Mouse (Mus musculus): ENCODE measurements at regions not wholly inside any gene's neighbourhood (a gene's known extent, or its start where the extent isn't known, plus 50 kb on each side); places are given as distances from the start of the nearest gene placed in this dataset.

DNA sequence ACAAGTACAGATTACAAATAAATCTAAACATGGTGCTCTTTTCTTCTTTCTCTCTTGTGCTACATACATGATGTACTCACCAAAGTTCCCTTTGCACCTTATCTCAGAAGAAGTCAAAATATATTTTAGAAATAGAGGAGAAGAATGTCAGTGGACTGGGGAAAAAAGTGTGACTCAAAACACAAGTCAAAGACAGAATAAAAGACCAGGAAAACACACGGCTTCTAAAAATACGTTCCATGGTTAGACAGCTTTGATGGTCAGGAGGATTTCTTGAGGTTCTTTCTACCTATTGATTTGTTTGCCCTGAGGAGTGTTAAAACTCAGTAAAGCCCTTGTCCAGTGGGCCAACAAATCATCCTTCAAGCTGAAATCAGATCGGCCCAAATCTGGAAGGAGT lies 260.5 kb upstream of the Ptger4 start:
- Histone ChIP-seq H3K4me1 (ENCODE audit: control insufficient read depth) (no peaks in the 10 kb centered on the region), H3K27me3 (ENCODE audit: control insufficient read depth) (no peaks in the 10 kb centered on the region), H3K9me3 (ENCODE audit: control insufficient read depth, low read length) (no peaks in the 10 kb centered on the region), H3K36me3 (ENCODE audit: control insufficient read depth) (no peaks in the 10 kb centered on the region), H3K4me3 (replicated peaks) (no peak overlapping the region)
- TF ChIP-seq GATA1 (IDR thresholded peaks at IDR 0.05; ENCODE audit: low read length) (no peak), TAL1 (IDR thresholded peaks at IDR 0.05; ENCODE audit: low read length) (no peak)

DNA sequence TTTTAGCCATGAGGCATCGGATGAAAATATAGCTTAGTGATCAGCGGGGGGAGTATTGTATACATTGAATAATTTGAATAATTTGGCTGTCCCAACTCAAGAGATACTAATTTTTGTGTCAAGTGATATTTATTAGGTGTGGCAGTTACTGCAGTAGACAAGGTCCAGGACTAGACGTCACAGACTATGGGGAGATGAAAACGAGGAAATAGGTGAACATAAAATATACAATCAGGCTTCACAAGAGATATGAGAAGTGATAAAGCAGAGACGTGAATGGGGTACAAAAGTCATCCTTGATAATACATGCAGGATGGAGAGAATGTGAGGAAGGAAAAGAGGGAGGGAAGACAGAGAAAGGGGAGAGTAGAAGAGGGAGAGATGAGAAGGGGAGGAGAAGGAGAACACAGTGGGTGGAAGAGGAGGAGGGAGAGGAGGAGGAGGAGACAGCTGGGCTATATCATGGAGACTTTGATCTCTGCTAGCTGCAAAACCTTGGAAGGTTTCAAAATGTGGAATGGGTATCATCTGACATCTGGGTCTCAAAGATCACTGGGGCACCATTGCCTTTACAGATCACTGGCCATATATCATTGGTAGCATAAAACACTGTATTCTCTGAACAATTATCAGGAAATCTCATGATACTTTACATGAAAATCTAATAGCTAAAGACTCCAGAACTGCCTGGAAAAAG lies 263.0 kb upstream of the Ptger4 start:
- Histone ChIP-seq H3K4me1 (ENCODE audit: control insufficient read depth) (no peaks in the 10 kb centered on the region), H3K4me3 (replicated peaks) (no peak overlapping the region), H3K9me3 (ENCODE audit: control insufficient read depth, low read length) (no peaks in the 10 kb centered on the region), H3K36me3 (ENCODE audit: control insufficient read depth) (no peaks in the 10 kb centered on the region), H3K27me3 (ENCODE audit: control insufficient read depth) (no peaks in the 10 kb centered on the region)
- TF ChIP-seq TAL1 (IDR thresholded peaks at IDR 0.05; ENCODE audit: low read length): no peak
- TF ChIP-seq GATA1 (IDR thresholded peaks at IDR 0.05; ENCODE audit: low read length): no peak

DNA sequence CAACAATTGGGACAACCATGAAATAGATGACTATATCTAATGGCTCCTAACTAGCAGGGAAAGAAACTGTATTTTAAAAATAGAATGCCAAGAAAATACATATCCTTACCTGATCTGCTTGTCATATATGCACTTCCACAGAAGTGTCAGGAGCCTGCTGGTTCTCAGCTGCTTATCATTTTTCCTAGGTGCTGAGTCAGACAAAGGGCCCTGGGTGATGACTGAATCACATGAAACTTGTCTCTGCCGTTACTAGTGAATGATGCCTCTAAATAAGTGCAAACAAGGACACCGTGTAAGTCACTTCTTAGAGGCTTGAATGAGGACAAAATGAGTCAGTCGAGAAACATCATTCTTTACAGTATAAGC lies 263.5 kb upstream of the Ptger4 start:
- Histone ChIP-seq H3K36me3 (ENCODE audit: control insufficient read depth) (no peaks in the 10 kb centered on the region), H3K4me3 (replicated peaks) (no peak overlapping the region), H3K4me1 (ENCODE audit: control insufficient read depth) (no peaks in the 10 kb centered on the region), H3K27me3 (ENCODE audit: control insufficient read depth) (no peaks in the 10 kb centered on the region), H3K9me3 (ENCODE audit: control insufficient read depth, low read length) (no peaks in the 10 kb centered on the region)
- no peak for TF ChIP-seq TAL1 (IDR thresholded peaks at IDR 0.05; ENCODE audit: low read length)
- TF ChIP-seq GATA1 (IDR thresholded peaks at IDR 0.05; ENCODE audit: low read length): no peak

DNA sequence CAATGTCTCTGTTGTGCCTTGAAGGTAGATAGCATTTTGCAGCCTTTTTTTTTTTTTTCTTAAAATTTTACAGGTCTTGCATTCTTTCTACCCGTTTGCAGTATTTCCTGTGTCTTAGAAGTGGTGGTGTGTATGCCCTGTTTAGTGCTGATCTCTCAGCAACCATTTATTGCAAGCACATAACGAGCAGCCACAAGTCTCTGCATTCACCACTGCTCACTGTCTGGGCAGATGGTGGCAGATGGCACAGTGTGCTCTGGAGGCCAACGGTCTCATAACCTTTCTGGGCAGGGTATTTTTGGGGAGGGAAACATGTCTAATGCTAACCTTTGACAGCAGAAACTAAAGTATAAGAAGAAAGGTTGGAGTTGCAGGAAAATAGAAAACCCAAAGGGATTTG lies 266.1 kb upstream of the Ptger4 start:
- TF ChIP-seq TAL1 (IDR thresholded peaks at IDR 0.05; ENCODE audit: low read length) (no peak), GATA1 (IDR thresholded peaks at IDR 0.05; ENCODE audit: low read length) (no peak)
- no peaks in the 10 kb centered on the region for H3K27me3 ChIP-seq (ENCODE audit: control insufficient read depth)
- no peaks in the 10 kb centered on the region for H3K36me3 ChIP-seq (ENCODE audit: control insufficient read depth)
- H3K4me1 ChIP-seq (ENCODE audit: control insufficient read depth): no peaks in the 10 kb centered on the region
- H3K9me3 ChIP-seq (ENCODE audit: control insufficient read depth, low read length): no peaks in the 10 kb centered on the region
- H3K4me3 ChIP-seq (replicated peaks): no peak overlapping the region

- H3K27me3 ChIP-seq (ENCODE audit: control insufficient read depth): no peaks in the 10 kb centered on the region
- H3K4me3 ChIP-seq (replicated peaks): no peak overlapping the region
- no peaks in the 10 kb centered on the region for H3K36me3 ChIP-seq (ENCODE audit: control insufficient read depth)
- H3K9me3 ChIP-seq (ENCODE audit: control insufficient read depth, low read length): no peaks in the 10 kb centered on the region
- H3K4me1 ChIP-seq (ENCODE audit: control insufficient read depth): no peaks in the 10 kb centered on the region
- no peak for TF ChIP-seq TAL1 (IDR thresholded peaks at IDR 0.05; ENCODE audit: low read length)
- no peak for TF ChIP-seq GATA1 (IDR thresholded peaks at IDR 0.05; ENCODE audit: low read length)
These were observed 267.1 kb upstream of the Ptger4 start for GRCm38 (mm10) chr15:5511046-5511445.

DNA sequence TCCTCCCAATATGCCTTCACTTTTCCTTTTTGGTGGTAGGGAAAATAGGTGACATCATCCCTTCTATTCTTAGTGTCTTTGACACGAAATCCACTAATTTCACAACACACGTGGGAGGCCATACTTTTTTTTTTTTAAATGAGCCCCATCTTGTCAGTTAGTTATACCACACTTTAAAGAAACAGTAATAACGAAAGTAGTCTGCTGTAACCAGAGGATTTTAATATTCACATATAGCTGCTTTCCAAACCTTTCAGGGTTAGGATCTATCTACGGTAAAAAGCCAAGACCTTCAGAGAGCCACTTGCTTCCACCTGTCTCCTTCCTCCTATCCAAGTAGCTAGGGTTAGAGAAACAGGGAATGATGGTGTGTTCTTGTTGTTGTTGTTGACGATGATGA lies 268.6 kb upstream of the Ptger4 start:
- Histone ChIP-seq H3K4me1 (ENCODE audit: control insufficient read depth) (no peaks in the 10 kb centered on the region), H3K27me3 (ENCODE audit: control insufficient read depth) (no peaks in the 10 kb centered on the region), H3K9me3 (ENCODE audit: control insufficient read depth, low read length) (no peaks in the 10 kb centered on the region), H3K36me3 (ENCODE audit: control insufficient read depth) (no peaks in the 10 kb centered on the region), H3K4me3 (replicated peaks) (no peak overlapping the region)
- no peak for TF ChIP-seq TAL1 (IDR thresholded peaks at IDR 0.05; ENCODE audit: low read length)
- no peak for TF ChIP-seq GATA1 (IDR thresholded peaks at IDR 0.05; ENCODE audit: low read length)

DNA sequence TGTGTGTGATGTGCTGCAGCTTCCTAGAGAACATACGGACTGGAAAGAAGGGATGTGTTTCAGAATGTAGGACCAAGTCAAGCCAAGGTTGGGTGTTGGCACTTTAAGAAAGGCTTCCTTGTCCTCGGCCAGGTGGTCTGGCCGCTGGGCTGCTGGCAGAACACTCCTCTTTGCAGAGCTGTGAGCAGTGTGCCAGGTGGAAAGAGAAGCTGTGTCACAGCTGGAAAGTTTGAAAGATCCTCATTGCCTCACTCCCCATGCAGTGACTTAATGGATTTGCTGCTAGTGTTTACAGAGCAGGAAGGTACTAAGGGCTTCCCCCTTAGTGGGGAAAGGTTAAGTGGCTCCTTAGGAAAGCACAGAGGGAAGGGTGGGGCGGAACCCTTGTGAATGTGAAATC lies 269.2 kb upstream of the Ptger4 start:
- no peak for TF ChIP-seq TAL1 (IDR thresholded peaks at IDR 0.05; ENCODE audit: low read length)
- TF ChIP-seq GATA1 (IDR thresholded peaks at IDR 0.05; ENCODE audit: low read length): no peak
- Histone ChIP-seq H3K4me3 (replicated peaks) (no peak overlapping the region), H3K9me3 (ENCODE audit: control insufficient read depth, low read length) (no peaks in the 10 kb centered on the region), H3K27me3 (ENCODE audit: control insufficient read depth) (no peaks in the 10 kb centered on the region), H3K4me1 (ENCODE audit: control insufficient read depth) (no peaks in the 10 kb centered on the region), H3K36me3 (ENCODE audit: control insufficient read depth) (no peaks in the 10 kb centered on the region)

DNA sequence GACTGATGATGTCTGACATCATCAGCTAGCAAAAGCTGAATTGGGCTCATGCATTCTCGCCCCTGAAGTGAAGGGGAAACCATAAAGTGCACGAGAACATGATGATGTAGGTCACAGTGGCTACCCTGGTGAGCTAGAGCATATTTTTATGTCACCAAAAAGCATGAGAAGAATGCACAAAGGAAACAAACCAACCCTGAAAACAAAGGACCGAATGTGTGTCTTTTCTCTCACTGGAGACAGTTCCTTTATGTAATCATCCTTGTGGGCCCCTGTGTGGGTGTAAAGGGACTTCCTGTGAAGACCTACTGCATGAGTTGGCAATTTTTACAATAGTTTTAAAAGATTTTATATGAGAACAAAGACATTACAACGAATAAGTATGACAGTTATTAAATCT lies 270.2 kb upstream of the Ptger4 start:
- Histone ChIP-seq H3K9me3 (ENCODE audit: control insufficient read depth, low read length) (no peaks in the 10 kb centered on the region), H3K27me3 (ENCODE audit: control insufficient read depth) (no peaks in the 10 kb centered on the region), H3K36me3 (ENCODE audit: control insufficient read depth) (no peaks in the 10 kb centered on the region), H3K4me1 (ENCODE audit: control insufficient read depth) (no peaks in the 10 kb centered on the region), H3K4me3 (replicated peaks) (no peak overlapping the region)
- TF ChIP-seq TAL1 (IDR thresholded peaks at IDR 0.05; ENCODE audit: low read length): no peak
- TF ChIP-seq GATA1 (IDR thresholded peaks at IDR 0.05; ENCODE audit: low read length): no peak

DNA sequence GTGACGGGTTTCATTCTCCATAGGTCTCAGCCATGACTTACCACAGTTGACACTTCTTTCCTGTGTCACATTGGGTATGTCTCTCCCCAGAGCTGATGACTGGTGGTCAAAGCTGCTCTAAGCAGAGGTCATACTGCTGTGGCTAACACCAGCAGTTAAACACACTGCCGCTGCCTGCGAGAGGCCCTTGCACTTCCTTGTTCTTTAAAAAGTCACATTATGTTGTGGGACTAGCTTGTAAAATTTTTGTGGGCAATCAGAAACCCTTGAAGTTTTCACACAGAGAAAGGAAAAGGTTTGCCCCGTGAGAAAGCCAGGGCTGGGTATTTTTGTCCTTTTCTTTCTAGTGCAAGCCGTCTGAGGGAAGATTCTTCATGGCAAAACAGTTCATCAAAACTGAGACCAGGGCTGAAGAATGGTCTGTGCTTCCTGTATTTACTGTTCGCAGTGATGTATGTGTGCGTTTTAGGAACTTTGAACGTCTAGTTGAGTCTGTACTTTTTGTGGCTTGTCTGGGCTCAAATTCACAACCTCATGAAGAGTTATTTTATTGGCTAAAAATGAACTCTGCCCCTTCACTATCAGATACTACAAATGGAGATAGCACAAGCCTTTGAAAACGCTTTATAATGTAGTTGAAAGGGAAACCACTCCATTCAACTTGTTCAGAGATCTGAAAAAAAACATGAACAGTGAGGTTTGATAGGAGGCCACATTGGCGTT lies 273.4 kb upstream of the Ptger4 start:
- H3K4me1 ChIP-seq (ENCODE audit: control insufficient read depth): no peaks in the 10 kb centered on the region

More for the DNA sequence above, 273.4 kb upstream of the Ptger4 start:
- TF ChIP-seq GATA1 (IDR thresholded peaks at IDR 0.05; ENCODE audit: low read length) (no peak), TAL1 (IDR thresholded peaks at IDR 0.05; ENCODE audit: low read length) (no peak)
- Histone ChIP-seq H3K36me3 (ENCODE audit: control insufficient read depth) (no peaks in the 10 kb centered on the region), H3K27me3 (ENCODE audit: control insufficient read depth) (no peaks in the 10 kb centered on the region), H3K4me3 (replicated peaks) (no peak overlapping the region), H3K9me3 (ENCODE audit: control insufficient read depth, low read length) (no peaks in the 10 kb centered on the region)
